Mouse (Mus musculus) G1E (cell line): ENCODE data around the gene Krtdap. TPM values are rescaled to one million over a fixed set of nuclear protein-coding genes. Genes with fewer than 3 reads are reported as not detected.

ENCODE experiments used
- ATAC-seq: 2 replicates; pipeline ENCODE4 v1.8.0; 2016; ENCODE audit warnings: mild to moderate bottlenecking; ENCODE audit not compliant: insufficient number of reproducible peaks, poor library complexity, low FRiP score, severe bottlenecking; ENCODE audit errors: extremely low read depth
- DNase-seq: peaks from one replicate; pipeline ENCODE4 v3.0.0; 2012; ENCODE audit warnings: low spot score
- H3K27me3 ChIP-seq: 2 replicates; pipeline ENCODE4 v1.6.1; 2012; ENCODE audit warnings: mild to moderate bottlenecking, low read length, inconsistent platforms; ENCODE audit not compliant: insufficient read depth
- H3K36me3 ChIP-seq: replicated peaks from 2 replicates; pipeline ENCODE3; 2012; ENCODE audit warnings: mild to moderate bottlenecking, inconsistent platforms
- H3K4me1 ChIP-seq: 2 replicates; pipeline ENCODE4 v1.6.1; 2012; ENCODE audit warnings: low read depth, low read length, inconsistent platforms, mixed read lengths; ENCODE audit not compliant: insufficient read depth
- H3K4me3 ChIP-seq: 2 replicates; pipeline ENCODE4 v1.5.1; 2012; ENCODE audit warnings: low read depth, mild to moderate bottlenecking, inconsistent platforms, low read length, moderate library complexity, mixed read lengths
- H3K9me3 ChIP-seq: replicated peaks from 2 replicates; pipeline ENCODE4 v1.6.1; 2012; ENCODE audit warnings: inconsistent platforms
- CTCF ChIP-seq: IDR thresholded peaks from 2 replicates; pipeline ENCODE4 v1.5.1; 2012; ENCODE audit warnings: low read depth, low read length, inconsistent platforms, mixed read lengths
- GATA1 ChIP-seq: IDR thresholded peaks from 2 replicates; pipeline ENCODE4 v1.6.1; 2012; ENCODE audit warnings: borderline replicate concordance, low read length, inconsistent platforms, mixed read lengths
- GATA2 ChIP-seq: IDR thresholded peaks from 2 replicates; pipeline ENCODE4 v1.6.1; 2012; ENCODE audit warnings: low read depth, low read length, inconsistent platforms, borderline replicate concordance
- POLR2AphosphoS5 ChIP-seq: IDR thresholded peaks from 2 replicates; pipeline ENCODE4 v1.6.1; 2012; ENCODE audit warnings: low read depth, low read length, inconsistent platforms; ENCODE audit not compliant: insufficient replicate concordance
- TAL1 ChIP-seq: conservative IDR thresholded peaks from 2 replicates; pipeline ENCODE4 v1.6.1; 2012; ENCODE audit warnings: low read depth, low read length, inconsistent platforms, mixed read lengths
- polyA plus RNA-seq: library from polyadenylated mRNA; stranded (reverse); fragments of >175 nt; gene quantifications from 2 replicates; pipeline ENCODE4 v1.2.3, GENCODE M21; 2012
- total RNA-seq, 2 experiments: library from RNA; stranded (forward) in 1 of 2; stranded (reverse) in 1 of 2; fragments of 200-1000 nt in 1 of 2; fragments of >200 nt in 1 of 2; fragmentation: Nextera tagmentation in 1 of 2; gene quantifications; 2 replicates each; pipeline ENCODE4 v1.2.3; 2014 to 2017

The Krtdap gene
- total and polyA plus RNA-seq, 3 experiments, result not detected

DNA sequence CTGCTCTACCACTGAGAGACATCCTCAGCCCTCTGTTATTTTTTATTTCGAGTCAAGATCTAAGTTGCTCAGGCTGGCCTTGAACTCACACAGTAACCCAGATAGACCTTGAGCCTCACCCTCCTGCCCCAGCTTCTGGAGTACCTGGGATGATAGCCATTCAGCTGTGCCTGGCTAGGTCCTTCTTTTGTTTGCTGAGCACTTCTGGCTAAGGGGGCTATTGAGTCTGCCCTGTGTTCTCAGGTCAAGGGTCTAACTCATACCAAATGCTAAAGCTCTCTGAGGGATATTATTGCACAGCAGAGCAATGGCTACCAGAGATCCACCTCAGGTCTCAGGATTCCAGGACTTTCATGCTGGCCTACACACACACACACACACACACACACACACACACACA is 2.5 kb upstream of the Krtdap start:
- Histone ChIP-seq H3K36me3 (no peaks in the 10 kb centered on the region), H3K4me3 (no peak overlapping the region), H3K9me3 (no peaks in the 10 kb centered on the region), H3K4me1 (no peaks in the 10 kb centered on the region), H3K27me3 (no peaks in the 10 kb centered on the region; the same call in 1 of the 2 replicates)
- ATAC-seq, result no peak
- TF ChIP-seq POLR2AphosphoS5 (no peak), CTCF (no peak), TAL1 (no peak), GATA1 (no peak), GATA2 (no peak)
- DNase-seq, result no peak

DNA sequence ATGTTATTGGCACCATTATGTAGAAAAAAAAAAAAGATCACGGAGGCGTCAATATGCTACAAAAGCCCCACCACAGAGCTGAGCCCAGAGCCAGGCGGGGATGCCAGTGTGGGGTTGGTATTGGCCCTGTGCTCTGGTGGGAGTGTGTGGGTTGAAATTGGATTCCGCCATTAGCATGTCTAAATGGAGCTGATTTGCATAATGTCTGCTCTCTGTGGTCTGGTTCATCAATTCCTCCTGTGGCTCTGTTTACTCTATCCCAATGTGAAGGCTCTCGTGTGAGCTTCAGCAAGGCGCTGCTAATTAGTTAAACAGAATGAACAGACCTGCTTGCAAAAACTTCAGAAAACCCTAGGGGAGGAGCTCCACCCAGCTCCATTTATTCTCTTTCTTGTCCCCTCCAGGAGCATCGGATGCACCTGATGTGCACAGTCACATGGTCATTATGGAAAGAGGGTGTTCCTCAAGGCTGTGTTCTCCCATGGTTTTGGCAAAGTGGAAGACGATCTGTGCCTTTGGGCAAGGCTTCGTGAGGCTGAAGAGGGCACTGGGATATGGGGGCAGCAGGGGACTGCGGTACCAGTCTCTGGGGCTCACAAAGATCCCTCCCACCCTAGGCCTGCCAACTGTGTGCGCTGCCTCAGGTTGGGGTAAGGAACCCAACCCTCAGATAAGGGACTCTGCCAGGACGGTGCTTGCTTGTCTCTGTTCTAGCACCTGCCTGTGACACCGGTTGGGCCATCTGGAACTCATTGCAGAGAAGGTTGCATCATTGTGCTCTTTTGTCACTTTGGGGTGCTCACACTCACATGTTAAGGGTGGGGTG is 1.8 kb upstream of the Krtdap start:
- Histone ChIP-seq H3K4me3 (no peak overlapping the region), H3K4me1 (no peaks in the 10 kb centered on the region), H3K36me3 (no peaks in the 10 kb centered on the region), H3K27me3 (no peaks in the 10 kb centered on the region; the same call in 1 of the 2 replicates), H3K9me3 (no peaks in the 10 kb centered on the region)
- no peak for ATAC-seq
- TF ChIP-seq CTCF, result no peak
- DNase-seq, result no peak

DNA sequence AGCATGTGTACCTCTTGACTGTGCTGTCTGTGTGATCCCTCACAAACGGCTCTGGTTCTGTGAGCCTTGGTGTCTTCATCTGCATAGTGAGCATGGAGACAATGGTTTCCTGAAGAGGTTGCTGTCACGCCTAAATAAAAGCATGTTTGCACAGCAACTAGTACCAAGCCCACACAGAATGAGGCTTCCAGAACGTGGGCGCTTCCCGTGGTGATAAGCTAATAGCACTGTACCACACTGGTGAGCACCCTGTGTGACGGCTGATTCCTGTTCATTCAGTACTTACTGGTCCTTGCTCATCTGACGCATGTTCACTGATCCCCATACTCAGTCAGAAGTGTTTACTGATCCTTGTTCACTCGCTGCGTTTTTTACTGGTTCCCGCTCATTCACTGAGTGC is 2.4 kb downstream of the Krtdap start:
- H3K27me3 ChIP-seq, result no peaks in the 10 kb centered on the region
- H3K36me3 ChIP-seq, result no peaks in the 10 kb centered on the region
- H3K9me3 ChIP-seq, result no peaks in the 10 kb centered on the region
- no peak for TF ChIP-seq GATA1
- no peak for TF ChIP-seq GATA2
- TF ChIP-seq POLR2AphosphoS5, result no peak
- no peak for TF ChIP-seq CTCF
- TF ChIP-seq TAL1, result no peak
- no peaks in the 10 kb centered on the region for H3K4me1 ChIP-seq
- ATAC-seq (no peak), DNase-seq (no peak)
- no peak overlapping the region for H3K4me3 ChIP-seq

DNA sequence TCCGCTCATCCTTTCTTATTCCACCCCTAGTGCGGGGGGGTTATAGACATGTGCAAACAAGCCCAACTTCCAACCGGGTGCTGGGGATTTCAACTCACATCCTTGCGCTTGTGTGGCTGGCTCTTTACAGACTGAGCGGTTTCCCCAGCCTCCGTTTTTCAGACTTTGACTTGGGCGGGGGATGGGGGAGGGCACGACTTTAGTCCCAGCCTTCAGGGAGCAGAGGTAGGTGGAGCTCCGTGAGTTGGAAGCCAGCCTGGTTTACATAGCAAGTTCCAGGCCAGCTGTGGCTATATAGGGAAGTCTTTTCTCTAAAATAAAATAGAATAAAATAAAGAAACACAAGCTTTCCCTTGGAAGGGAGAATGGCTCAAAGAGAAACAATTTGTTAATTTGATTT is 4.2 kb downstream of the Krtdap start:
- Histone ChIP-seq H3K4me1 (no peaks in the 10 kb centered on the region), H3K4me3 (no peak overlapping the region), H3K27me3 (no peaks in the 10 kb centered on the region), H3K9me3 (no peaks in the 10 kb centered on the region), H3K36me3 (no peaks in the 10 kb centered on the region)
- no peak for ATAC-seq
- TF ChIP-seq POLR2AphosphoS5 (no peak), GATA2 (no peak), TAL1 (no peak), GATA1 (no peak), CTCF (no peak)
- DNase-seq, result no peak

DNA sequence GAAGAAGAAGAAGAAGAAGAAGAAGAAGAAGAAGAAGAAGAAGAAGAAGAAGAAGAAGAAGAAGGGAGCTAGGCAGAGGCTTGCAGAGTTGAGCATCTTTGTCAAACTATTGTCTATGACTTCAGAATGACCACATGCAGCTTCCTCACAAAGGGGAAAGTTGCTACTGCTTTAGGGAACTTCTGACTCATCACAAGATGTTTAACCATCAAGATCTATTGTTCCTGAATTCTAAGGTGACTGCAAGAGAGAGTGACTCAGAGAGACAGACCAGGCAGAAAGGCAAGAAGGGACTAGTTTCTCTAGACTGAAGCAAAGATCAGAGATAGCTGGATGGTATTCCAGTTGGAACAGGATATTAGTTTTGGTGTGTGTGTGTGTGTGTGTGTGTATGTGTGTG is 7.2 kb downstream of the Krtdap start:
- DNase-seq (no peak), ATAC-seq (no peak)
- Histone ChIP-seq H3K36me3 (no peaks in the 10 kb centered on the region), H3K4me3 (no peak overlapping the region), H3K4me1 (no peaks in the 10 kb centered on the region), H3K27me3 (no peaks in the 10 kb centered on the region), H3K9me3 (no peaks in the 10 kb centered on the region)
- TF ChIP-seq POLR2AphosphoS5 (no peak), CTCF (no peak), TAL1 (no peak), GATA2 (no peak), GATA1 (no peak)

DNA sequence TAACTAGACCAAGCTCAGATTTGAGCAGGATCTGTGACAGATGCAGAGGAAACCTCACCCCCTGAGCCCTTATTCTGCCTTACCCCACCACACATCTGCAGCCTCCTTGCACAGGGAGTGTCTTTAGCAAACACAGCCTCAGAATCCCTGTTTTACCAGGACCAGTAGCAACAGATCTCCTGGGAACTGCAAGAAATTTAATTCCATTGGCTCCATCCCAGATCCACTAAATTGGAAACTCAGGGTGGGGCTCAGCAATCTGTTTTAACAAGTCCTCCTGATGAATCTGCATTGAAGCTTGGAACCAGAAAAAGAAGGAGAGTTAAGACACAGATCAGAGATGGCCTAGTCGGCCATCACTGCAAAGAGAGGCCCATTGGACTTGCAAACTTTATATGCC is 9.1 kb downstream of the Krtdap start:
- Histone ChIP-seq H3K36me3 (no peaks in the 10 kb centered on the region), H3K9me3 (peaks cover 5% of the 10 kb centered on the region; the same call in 1 of the 2 replicates), H3K27me3 (no peaks in the 10 kb centered on the region), H3K4me3 (no peak overlapping the region), H3K4me1 (no peaks in the 10 kb centered on the region)
- TF ChIP-seq CTCF (no peak), TAL1 (no peak), POLR2AphosphoS5 (no peak), GATA1 (no peak), GATA2 (no peak)
- DNase-seq, result no peak
- ATAC-seq, result no peak

DNA sequence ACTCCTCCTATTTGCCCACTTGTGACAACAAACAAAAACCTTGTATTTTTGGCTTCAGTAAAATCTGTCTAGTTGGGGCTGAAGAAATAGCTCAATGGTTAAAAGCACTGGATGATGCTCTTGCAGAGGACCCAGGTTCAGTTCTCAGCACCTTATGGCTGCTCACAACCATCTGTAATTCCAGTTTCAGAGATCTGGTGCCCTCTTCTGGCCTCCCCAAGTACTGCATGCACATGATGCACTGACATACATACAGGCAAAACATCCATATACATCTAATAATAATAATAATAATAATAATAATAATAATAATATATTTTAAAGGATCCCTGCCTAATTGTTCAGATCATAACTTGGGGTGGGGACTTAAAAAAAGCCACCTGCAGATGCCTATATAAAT is 13.0 kb downstream of the Krtdap start:
- Histone ChIP-seq H3K27me3 (no peaks in the 10 kb centered on the region), H3K4me3 (no peak overlapping the region), H3K36me3 (no peaks in the 10 kb centered on the region), H3K4me1 (no peaks in the 10 kb centered on the region), H3K9me3 (peaks cover 5% of the 10 kb centered on the region; the same call in 1 of the 2 replicates)
- no peak for TF ChIP-seq TAL1
- TF ChIP-seq CTCF, result no peak
- no peak for ATAC-seq
- DNase-seq, result no peak
